Mouse (Mus musculus) lung, postnatal 0 days (tissue): ENCODE measurements around the gene Ptprg. TPM values are rescaled to one million over a fixed set of nuclear protein-coding genes. Genes with fewer than 3 reads are reported as not detected.

Experiments used
- ATAC-seq: fragments of 200-750 bp; cut with Nextera tagmentation; 2 replicates; pipeline ENCODE4 v1.8.0; 2017; ENCODE audit warnings: moderate library complexity
- DNase-seq: peaks from one replicate; pipeline ENCODE4 v3.0.0-alpha.2; 2016; ENCODE audit warnings: low spot score
- H3K27ac ChIP-seq: fragments of 300-500 bp; sonication (generic); 2 replicates; pipeline ENCODE4 v1.5.1; 2014; ENCODE audit warnings: antibody characterized with exemption, mild to moderate bottlenecking, low read length, mixed read lengths
- H3K27me3 ChIP-seq: fragments of 300-500 bp; sonication (generic); replicated peaks from 2 replicates; pipeline ENCODE4 v1.6.1; 2014; ENCODE audit warnings: low read length, mixed read lengths; ENCODE audit not compliant: insufficient read depth
- H3K36me3 ChIP-seq: fragments of 300-500 bp; sonication (generic); 2 replicates; pipeline ENCODE4 v1.6.1; 2014; ENCODE audit warnings: low read length, mixed read lengths; ENCODE audit not compliant: insufficient read depth
- H3K4me1 ChIP-seq: fragments of 300-500 bp; sonication (generic); 2 replicates; pipeline ENCODE4 v1.6.1; 2014; ENCODE audit warnings: antibody characterized with exemption, low read depth, low read length, mixed read lengths; ENCODE audit not compliant: insufficient read depth
- H3K4me2 ChIP-seq: fragments of 300-500 bp; sonication (generic); replicated peaks from 2 replicates; pipeline ENCODE4 v1.6.1; 2014; ENCODE audit warnings: low read depth, mild to moderate bottlenecking, low read length, moderate library complexity, mixed read lengths
- H3K4me3 ChIP-seq: fragments of 300-500 bp; sonication (generic); 2 replicates; pipeline ENCODE4 v1.5.1; 2014; ENCODE audit warnings: low read depth, low read length
- H3K9ac ChIP-seq: fragments of 300-500 bp; sonication (generic); replicated peaks from 2 replicates; pipeline ENCODE4 v1.6.1; 2014; ENCODE audit warnings: low read depth, mild to moderate bottlenecking
- H3K9me3 ChIP-seq: fragments of 300-500 bp; sonication (generic); 2 replicates; pipeline ENCODE4 v1.6.1; 2016; ENCODE audit warnings: low read length, mixed read lengths
- CTCF ChIP-seq: IDR thresholded peaks from 2 replicates; pipeline ENCODE4 v1.5.1; 2016; ENCODE audit warnings: antibody characterized with exemption, mild to moderate bottlenecking
- EP300 ChIP-seq: IDR thresholded peaks from 2 replicates; pipeline ENCODE4 v1.6.1; 2016; ENCODE audit warnings: antibody characterized with exemption, mild to moderate bottlenecking, control low read depth
- WGBS: fragments of 180-500 bp; shearing (Covaris S2); extraction: QIAGEN DNeasy Blood & Tissue Kit; methylation state at CpG from one replicate; pipeline ENCODE4 v1.1.7; 2014; 5-methylcytosine and 5-hydroxymethylcytosine counted together
- polyA plus RNA-seq: library from polyadenylated mRNA; unstranded; fragments of >200 nt; fragmentation: Nextera tagmentation; extraction: Ambion mirVana; gene quantifications from 2 replicates; pipeline ENCODE4 v1.2.1, GENCODE M21; 2015

Ptprg gene
- polyA plus RNA-seq, 1 experiment from 2014 or later: 19.4 TPM

- Histone ChIP-seq H3K27me3 (no peaks in the 10 kb centered on the region), H3K36me3 (no peaks in the 10 kb centered on the region), H3K4me1 (peaks cover 4% of the 10 kb centered on the region; the same call in 1 of the 2 replicates), H3K4me2 (no peak overlapping the region), H3K9ac (no peak overlapping the region), H3K9me3 (no peaks in the 10 kb centered on the region), H3K4me3 (no peak overlapping the region), H3K27ac (no peak overlapping the region)
- ATAC-seq (no peak), DNase-seq (no peak)
- TF ChIP-seq CTCF (no peak), EP300 (no peak)
- WGBS: 90% methylated on average over 6 of the region's 6 CpGs
These were observed 637.7 kb downstream of the Ptprg start for GRCm38 (mm10) chr14:12191076-12191475.

- no peaks in the 10 kb centered on the region for H3K27me3 ChIP-seq
- H3K27ac ChIP-seq: no peak overlapping the region
- no peaks in the 10 kb centered on the region for H3K9me3 ChIP-seq
- WGBS: 24% methylated on average over 7 of the region's 7 CpGs
- ATAC-seq: peak; percentile 25; the same call in 1 of the 2 replicates
- no peak overlapping the region for H3K4me3 ChIP-seq
- peak; percentile 47 for DNase-seq
- TF ChIP-seq EP300: no peak
- TF ChIP-seq CTCF: no peak
- no peaks in the 10 kb centered on the region for H3K4me1 ChIP-seq
- H3K4me2 ChIP-seq: no peak overlapping the region
- no peak overlapping the region for H3K9ac ChIP-seq
- no peaks in the 10 kb centered on the region for H3K36me3 ChIP-seq
These were observed 645.4 kb downstream of the Ptprg start for GRCm38 (mm10) chr14:12198735-12199134.

GRCm38 (mm10) chr14:12199956-12200950 lies 646.9 kb downstream of the Ptprg start:
- no peaks in the 10 kb centered on the region for H3K9me3 ChIP-seq
- DNase-seq (no peak), ATAC-seq (no peak; the same call in 1 of the 2 replicates)
- TF ChIP-seq CTCF (no peak), EP300 (no peak)
- H3K4me1 ChIP-seq: no peaks in the 10 kb centered on the region
- no peaks in the 10 kb centered on the region for H3K27me3 ChIP-seq
- no peaks in the 10 kb centered on the region for H3K36me3 ChIP-seq
- H3K27ac ChIP-seq: no peak overlapping the region
- H3K9ac ChIP-seq: no peak overlapping the region
- 74% methylated on average over 13 of the region's 13 CpGs for WGBS
- H3K4me2 ChIP-seq: no peak overlapping the region
- no peak overlapping the region for H3K4me3 ChIP-seq

- no peak for TF ChIP-seq CTCF
- TF ChIP-seq EP300: no peak
- Histone ChIP-seq H3K36me3 (no peaks in the 10 kb centered on the region), H3K4me1 (no peaks in the 10 kb centered on the region), H3K9me3 (no peaks in the 10 kb centered on the region), H3K9ac (no peak overlapping the region), H3K4me2 (no peak overlapping the region), H3K27ac (no peak overlapping the region), H3K27me3 (no peaks in the 10 kb centered on the region), H3K4me3 (no peak overlapping the region)
- no peak for DNase-seq
- 79% methylated on average over 10 of the region's 10 CpGs for WGBS
- no peak for ATAC-seq
These were observed 648.9 kb downstream of the Ptprg start for GRCm38 (mm10) chr14:12202214-12202613.

- H3K4me3 ChIP-seq: no peak overlapping the region
- DNase-seq (no peak), ATAC-seq (no peak)
- H3K36me3 ChIP-seq: no peaks in the 10 kb centered on the region
- H3K9ac ChIP-seq: no peak overlapping the region
- no peaks in the 10 kb centered on the region for H3K4me1 ChIP-seq
- 89% methylated on average over 7 of the region's 7 CpGs for WGBS
- H3K27me3 ChIP-seq: no peaks in the 10 kb centered on the region
- H3K27ac ChIP-seq: no peak overlapping the region
- H3K4me2 ChIP-seq: no peak overlapping the region
- no peaks in the 10 kb centered on the region for H3K9me3 ChIP-seq
- TF ChIP-seq EP300: no peak
- no peak for TF ChIP-seq CTCF
These were observed 649.7 kb downstream of the Ptprg start for GRCm38 (mm10) chr14:12203081-12203480.

GRCm38 (mm10) chr14:12206138-12206537 lies 652.8 kb downstream of the Ptprg start:
- H3K27me3 ChIP-seq: no peaks in the 10 kb centered on the region
- DNase-seq (no peak), ATAC-seq (no peak)
- no peak for TF ChIP-seq CTCF
- TF ChIP-seq EP300: no peak
- WGBS: 59% methylated on average over 2 of the region's 2 CpGs
- H3K4me3 ChIP-seq: no peak overlapping the region
- no peaks in the 10 kb centered on the region for H3K4me1 ChIP-seq
- H3K27ac ChIP-seq: no peak overlapping the region
- no peak overlapping the region for H3K9ac ChIP-seq
- H3K4me2 ChIP-seq: no peak overlapping the region
- H3K36me3 ChIP-seq: no peaks in the 10 kb centered on the region
- no peaks in the 10 kb centered on the region for H3K9me3 ChIP-seq
